Mouse (Mus musculus): ENCODE data around the gene Matn1.

The Matn1 gene

GRCm38 (mm10) chr4:130917564-130917963 is 26.6 kb upstream of the Matn1 start:
- DNase-seq (ENCODE audit: low read depth, low spot score) = no peak

DNA sequence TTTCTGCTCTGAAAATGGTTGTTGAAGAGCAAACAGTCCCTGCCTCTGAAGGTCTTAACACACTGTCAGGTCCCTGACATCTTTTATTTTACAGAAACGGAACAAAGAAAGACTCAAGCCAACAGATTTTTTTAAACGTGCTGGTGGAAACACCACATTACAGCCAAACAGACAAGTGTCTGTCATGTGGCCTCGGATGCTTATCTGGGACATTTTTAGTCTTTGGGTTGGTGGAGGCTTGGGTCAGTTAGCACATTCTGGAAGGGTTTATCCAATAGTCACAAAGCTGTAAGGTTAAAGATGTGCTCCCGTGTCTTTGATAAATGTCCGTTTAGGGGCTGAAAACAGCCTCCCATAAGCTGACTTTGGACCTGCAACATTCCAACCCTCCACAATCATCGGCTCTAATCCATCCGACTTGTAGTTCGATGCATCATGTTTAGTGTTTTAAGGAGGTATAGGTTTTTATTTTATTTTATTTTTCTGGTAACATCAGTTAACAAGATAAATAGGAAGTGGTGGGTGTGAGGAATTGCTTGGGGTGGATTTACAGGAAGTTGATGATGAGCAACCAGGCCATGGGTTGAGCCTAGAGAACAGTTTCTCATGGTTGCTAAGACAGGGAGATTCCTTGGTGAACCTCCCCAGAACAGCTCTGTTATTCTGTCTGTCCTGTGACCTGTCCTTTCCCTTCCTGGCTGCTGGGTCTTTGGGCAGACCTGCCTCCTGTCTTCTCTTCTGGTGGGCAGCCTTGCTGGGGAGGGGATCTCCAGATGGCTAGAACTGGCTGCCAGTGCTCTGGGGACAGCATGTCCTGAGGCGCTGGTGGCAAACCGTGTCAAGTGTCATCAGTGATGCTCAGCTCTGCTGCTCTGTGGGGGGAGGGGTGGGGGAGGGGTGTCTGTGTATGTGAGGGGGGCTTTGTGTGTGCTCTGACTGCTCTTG is 25.1 kb upstream of the Matn1 start:
- DNase-seq (ENCODE audit: low read depth, low spot score) = no peak

DNA sequence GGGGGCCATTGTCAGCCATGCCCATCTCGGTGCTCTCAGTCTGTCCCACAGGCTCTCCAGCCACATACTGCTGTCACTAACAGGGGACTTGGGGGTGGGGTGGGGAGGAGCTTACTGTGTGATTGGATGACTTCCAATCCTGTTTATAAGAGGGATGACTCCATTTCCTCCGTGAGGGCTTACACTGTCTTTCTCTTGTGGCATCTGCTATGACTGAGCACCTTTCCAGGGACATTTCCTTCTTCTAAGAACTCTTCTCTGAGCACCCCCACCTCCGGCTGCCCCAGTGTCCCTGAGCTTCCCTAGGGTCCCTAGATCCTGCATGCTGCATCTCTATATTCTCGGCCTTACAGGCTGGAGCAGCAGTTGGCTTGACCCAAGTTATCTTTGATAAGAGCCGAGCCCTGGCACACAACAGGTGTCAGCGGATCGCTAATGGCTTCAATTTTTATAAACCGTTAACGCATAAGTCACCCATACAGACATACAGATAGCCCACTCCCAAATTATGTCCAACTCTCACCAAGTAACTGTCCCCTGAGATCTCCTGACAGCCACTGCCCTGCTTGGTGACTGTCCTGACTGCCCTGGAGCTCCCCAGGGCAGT is 24.3 kb upstream of the Matn1 start:
- DNase-seq (ENCODE audit: low read depth, low spot score) = no peak

GRCm38 (mm10) chr4:130920951-130921693 is 23.1 kb upstream of the Matn1 start:
- DNase-seq (ENCODE audit: low read depth, low spot score) = peak; percentile 46

DNA sequence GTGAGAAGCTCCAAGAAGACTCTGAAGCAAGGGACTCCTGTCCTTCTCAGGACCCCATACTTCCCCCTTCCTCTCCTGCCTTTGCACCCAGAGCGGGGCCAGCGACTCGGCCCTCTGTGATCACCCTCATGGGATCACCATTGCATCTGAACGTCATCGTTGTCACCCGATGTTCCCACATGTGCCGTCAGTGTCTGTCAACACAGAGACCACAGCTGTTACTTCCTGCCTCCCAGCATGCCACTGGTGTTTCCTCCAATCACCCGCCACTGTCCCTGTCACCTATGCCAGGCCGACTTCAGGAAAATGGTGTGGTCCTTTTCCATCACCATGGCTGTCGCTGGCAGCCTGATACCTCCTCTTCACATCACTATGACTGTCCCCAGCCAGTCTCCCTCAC is 22.2 kb upstream of the Matn1 start:
- DNase-seq (ENCODE audit: low read depth, low spot score) = no peak

DNA sequence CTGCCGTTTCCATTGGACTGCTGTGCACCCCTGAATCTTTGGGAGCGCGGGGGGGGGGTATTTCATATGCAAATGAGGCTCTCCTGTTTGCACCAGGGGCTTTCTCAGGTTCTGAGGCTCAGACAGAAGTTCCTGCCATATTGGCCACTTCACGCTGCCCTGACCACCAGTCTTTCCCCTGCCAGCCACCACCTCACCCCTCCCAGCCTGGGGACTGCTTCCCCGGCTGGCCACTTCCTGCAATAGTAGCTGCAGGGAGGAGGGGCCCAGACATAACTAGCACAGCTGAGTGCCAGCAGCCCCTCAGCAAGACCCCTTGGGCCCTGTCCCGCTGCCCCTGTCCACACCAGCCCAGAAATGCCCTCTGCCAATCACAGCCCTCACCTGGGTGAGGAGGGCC is 17.9 kb upstream of the Matn1 start:
- DNase-seq (ENCODE audit: low read depth, low spot score) = no peak

GRCm38 (mm10) chr4:130927821-130928220 is 16.4 kb upstream of the Matn1 start:
- DNase-seq (ENCODE audit: low read depth, low spot score) = no peak

- no peak for DNase-seq (ENCODE audit: low read depth, low spot score)
These were observed 1.5 kb upstream of the Matn1 start for GRCm38 (mm10) chr4:130942644-130943043.

DNA sequence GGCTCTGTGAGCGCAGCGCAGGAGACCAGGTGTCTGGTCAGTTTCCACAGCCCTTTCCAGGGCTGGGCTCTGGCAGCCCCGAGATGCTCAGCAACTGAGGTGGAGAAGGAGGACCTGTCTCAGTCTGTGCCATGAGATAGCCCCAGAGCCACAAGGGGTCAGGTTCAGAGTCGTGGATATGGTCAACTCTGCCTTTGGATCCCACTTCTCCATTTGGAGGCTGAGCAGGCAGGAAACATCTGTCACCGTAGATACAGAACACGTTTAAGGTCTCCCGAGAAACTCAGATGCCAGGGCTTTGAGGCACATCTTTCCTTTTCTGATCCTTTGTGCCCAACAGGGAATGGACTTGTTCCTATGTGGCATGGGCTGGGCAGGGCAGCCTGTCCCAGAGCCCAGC is 594 bp downstream of the Matn1 start:
- DNase-seq (ENCODE audit: low read depth, low spot score) = no peak

GRCm38 (mm10) chr4:130947094-130947647 is 3.0 kb downstream of the Matn1 start:
- peak; percentile 54 for DNase-seq (ENCODE audit: low read depth, low spot score)

DNA sequence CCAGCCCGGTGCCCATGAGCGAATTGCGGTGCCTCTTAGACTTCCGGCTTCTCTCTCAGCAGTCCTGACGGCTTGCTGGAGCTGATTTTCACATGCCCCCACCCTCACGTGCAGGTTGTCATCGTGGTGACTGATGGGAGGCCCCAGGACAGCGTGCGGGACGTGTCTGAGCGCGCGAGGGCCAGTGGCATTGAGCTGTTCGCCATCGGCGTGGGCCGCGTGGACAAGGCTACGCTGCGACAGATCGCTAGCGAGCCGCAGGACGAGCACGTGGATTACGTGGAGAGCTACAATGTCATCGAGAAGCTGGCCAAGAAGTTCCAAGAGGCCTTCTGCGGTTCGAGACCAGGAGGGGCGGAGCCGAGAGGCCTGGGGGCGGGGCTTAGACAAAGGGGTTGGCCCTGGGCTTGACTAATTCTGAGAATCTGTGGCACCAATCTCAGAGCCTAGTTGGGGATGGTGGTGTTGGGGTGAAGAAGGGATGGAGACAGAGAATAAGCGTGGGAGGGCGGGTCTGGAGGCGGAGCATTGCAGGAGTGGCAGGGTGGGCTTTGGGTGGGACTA is 5.7 kb downstream of the Matn1 start:
- DNase-seq (ENCODE audit: low read depth, low spot score) = peak; percentile 54

- DNase-seq (ENCODE audit: low read depth, low spot score) = peak; percentile 81
These were observed 8.3 kb downstream of the Matn1 start for GRCm38 (mm10) chr4:130952531-130952930.

GRCm38 (mm10) chr4:130957156-130957555 is 13.0 kb downstream of the Matn1 start:
- no peak for DNase-seq (ENCODE audit: low read depth, low spot score)

GRCm38 (mm10) chr4:130958812-130959211 is 14.6 kb downstream of the Matn1 start:
- DNase-seq (ENCODE audit: low read depth, low spot score) = no peak

DNA sequence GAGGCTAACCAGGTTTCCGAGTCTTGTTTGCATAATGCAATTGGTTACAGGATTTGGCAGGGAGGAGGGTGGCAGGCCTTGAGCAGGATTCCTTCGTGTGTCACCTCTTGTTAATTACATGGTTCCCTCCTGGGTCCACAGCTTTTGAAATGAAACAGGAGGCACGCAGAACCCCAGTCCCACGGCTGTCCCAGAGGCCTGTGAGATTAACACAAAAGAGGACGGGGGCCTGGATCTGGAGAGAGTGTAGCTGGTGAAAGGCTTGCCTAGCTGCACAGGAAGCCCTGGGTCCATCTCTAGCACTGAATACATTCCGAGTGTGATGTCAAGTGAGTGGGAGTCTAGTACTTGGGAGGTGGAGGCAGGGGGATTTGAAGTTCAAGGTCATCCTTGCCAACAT is 15.5 kb downstream of the Matn1 start:
- no peak for DNase-seq (ENCODE audit: low read depth, low spot score)

DNA sequence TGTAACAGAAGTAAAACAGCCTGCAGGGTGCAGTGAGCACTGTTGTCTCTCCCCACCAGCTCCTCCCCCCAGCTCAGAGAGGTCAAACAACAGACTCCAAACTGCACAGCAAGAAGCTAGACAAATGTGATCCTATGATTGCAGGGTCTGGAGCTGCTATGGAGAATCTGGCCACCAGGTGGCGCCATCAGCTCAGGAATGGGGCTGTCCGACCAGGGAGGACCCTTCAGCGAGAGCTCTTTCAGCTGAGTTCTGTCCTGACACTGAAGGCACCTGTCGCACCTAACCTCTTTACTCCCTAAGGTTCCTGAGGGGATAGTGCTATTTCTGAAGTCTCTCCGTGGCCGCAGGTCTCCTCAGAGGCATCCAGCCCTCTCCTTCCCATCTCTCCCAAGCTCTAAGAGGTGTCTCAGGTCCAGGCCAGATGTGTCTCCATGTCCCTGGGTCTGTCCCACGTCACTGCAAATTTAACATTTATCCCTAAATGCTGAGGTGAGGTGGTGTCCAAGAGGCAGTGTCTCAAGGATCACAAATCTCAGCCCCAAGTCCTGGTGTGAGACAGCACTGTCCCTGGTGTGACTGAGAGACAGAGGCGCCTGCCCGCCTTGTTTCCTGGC is 16.0 kb downstream of the Matn1 start:
- peak; percentile 77 for DNase-seq (ENCODE audit: low read depth, low spot score)

DNA sequence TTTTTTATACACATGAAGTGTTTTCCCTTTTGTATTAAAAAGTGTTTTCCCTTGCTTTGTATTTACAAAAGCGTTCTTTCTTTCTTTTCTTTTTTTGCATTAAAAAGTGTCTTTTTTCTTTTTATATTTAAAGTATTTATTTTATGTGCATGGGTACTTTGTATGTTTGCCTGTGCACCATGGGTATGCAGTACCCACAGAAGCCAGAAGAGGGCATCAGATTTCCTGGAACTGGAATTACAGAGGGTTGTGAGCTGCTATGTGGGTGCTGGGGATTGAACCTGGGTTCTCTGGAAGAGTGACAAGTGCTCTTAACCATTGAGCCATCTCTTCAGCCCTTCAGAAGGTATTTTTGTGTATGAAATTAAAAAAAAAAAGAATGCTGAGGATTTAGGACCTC is 27.1 kb downstream of the Matn1 start:
- peak; percentile 52 for DNase-seq (ENCODE audit: low read depth, low spot score)

- DNase-seq (ENCODE audit: low read depth, low spot score) = no peak
These were observed 28.2 kb downstream of the Matn1 start for GRCm38 (mm10) chr4:130972421-130972829.

DNA sequence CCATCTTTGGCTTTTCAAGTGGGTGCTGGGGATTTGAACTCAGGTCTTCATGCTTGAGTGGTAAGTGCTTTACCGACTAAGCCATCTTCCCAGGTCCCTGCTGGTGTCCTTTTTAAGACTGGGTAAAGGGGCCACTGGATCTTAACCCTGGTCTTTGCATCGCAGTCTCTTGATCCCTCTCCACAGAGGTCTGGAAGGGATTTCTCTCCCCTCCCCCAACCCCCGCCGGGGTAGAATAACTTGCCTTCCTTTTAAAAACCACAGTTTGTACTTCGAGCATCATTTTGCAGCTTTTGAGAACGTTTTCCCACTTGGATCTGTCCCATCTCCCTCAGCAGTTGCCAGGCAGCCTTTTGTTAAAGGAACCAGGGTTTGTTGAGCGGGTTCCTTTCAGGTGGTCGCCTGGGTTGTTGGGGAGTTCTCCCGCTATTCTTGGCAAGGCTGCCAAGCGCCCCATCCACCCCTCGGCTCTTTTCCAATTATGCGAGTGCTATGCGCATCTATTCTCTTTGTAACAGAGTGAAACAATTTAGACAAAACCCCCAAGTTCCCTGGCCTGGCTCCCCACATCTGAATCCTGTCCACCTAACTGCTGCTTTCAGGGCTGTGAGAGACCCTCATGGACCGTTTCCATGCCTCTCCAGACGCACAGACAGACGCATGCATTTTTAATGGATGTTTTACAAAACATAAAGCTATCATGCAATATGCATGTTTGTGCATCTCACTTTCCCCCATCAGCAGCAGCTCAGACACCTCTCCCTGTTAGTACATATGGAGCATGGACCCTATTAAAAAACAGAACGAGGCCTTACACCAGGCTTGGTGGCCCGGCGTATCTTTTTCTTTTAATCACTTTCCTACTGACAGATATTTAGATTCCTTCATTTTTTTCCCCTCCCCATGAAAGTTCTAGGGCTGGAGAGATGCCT is 29.4 kb downstream of the Matn1 start:
- no peak for DNase-seq (ENCODE audit: low read depth, low spot score)

- DNase-seq (ENCODE audit: low read depth, low spot score) = no peak
These were observed 34.8 kb downstream of the Matn1 start for GRCm38 (mm10) chr4:130978981-130979380.

All from R1 (cell line).